Mouse (Mus musculus): ENCODE results near the gene Gm21905.

GRCm38 (mm10) chr5:67954097-67954496 lies 7.9 kb upstream of the Gm21905 start:
- no peak for TF ChIP-seq NANOG (IDR thresholded peaks at IDR 0.05; ENCODE audit: borderline replicate concordance, low read length)
- TF ChIP-seq CTCF (conservative IDR thresholded peaks at IDR 0.05; ENCODE audit: low read length): no peak
